13 mouse cellular contexts compared by ENCODE assay signal in genomic region chr4:55415864-55416263, GRCm38 (mm10).
DNase-seq lines count a peak whose midpoint lies in the region; ATAC-seq and TF ChIP-seq lines count a peak whose summit lies in the region.
"Had no signal": no experiment of that assay in that cellular context is flagged by ENCODE, and none has a peak within 500 bp of the region (broad histone marks: within the 10 kb centered on the region; RNA-seq: fewer than 3 reads in every experiment).

No protein-coding gene starts in this region.

- no peak for TF ChIP-seq POLR2A in lung, adult 2 months (IDR thresholded peaks at IDR 0.05; ENCODE audit: borderline replicate concordance, extremely low read depth, low read depth, low read length)

- no peak overlapping the region for H3K4me2 ChIP-seq in forebrain, embryonic 13.5 days
- no peak overlapping the region for H3K4me2 ChIP-seq in forebrain, embryonic 11.5 days (ENCODE audit: low read depth, low read length, severe bottlenecking)

- H3K36me3 ChIP-seq in forebrain, embryonic 13.5 days (ENCODE audit: poor library complexity, severe bottlenecking): no peaks in the 10 kb centered on the region
- H3K36me3 ChIP-seq in forebrain, embryonic 11.5 days (ENCODE audit: control insufficient read depth, insufficient read depth, low read length): no peaks in the 10 kb centered on the region
- no peaks in the 10 kb centered on the region for H3K36me3 ChIP-seq in limb, embryonic 10.5 days

- TF ChIP-seq CTCF in Patski (IDR thresholded peaks at IDR 0.05): no peak
- TF ChIP-seq CTCF in lung, adult 2 months (IDR thresholded peaks at IDR 0.05; ENCODE audit: insufficient read depth, low read length): no peak

- H3K27ac ChIP-seq in forebrain, embryonic 13.5 days: peak overlapping the region; percentile 16; the same call in 1 of the 2 replicates
- no peak overlapping the region for H3K27ac ChIP-seq in forebrain, embryonic 11.5 days (ENCODE audit: low read depth, low read length)
- H3K27ac ChIP-seq in limb, embryonic 10.5 days: no peak overlapping the region

- H3K27me3 ChIP-seq in forebrain, embryonic 13.5 days: no peaks in the 10 kb centered on the region
- no peaks in the 10 kb centered on the region for H3K27me3 ChIP-seq in forebrain, embryonic 11.5 days (ENCODE audit: control insufficient read depth, insufficient read depth, low read length)
- no peaks in the 10 kb centered on the region for H3K27me3 ChIP-seq in Patski
- no peaks in the 10 kb centered on the region for H3K27me3 ChIP-seq in limb, embryonic 10.5 days (ENCODE audit: low read depth, poor library complexity, severe bottlenecking)

- peak; percentile 95 for ATAC-seq in forebrain, embryonic 13.5 days
- no peak for ATAC-seq in forebrain, embryonic 11.5 days (replicated peaks; ENCODE audit: low FRiP score)
- ATAC-seq in Patski: peak; percentile 35

- no peak for DNase-seq in forebrain, embryonic 11.5 days (ENCODE audit: low spot score)
- peak; percentile 17 to 34 for DNase-seq in left cerebral cortex, postnatal 14 days (ENCODE audit: low spot score in 2 of 2)
- DNase-seq in left cerebral cortex, postnatal 4 days: no peak
- DNase-seq in Patski (ENCODE audit: low read depth, low spot score): peak; percentile 49
- DNase-seq in frontal cortex, postnatal 10 days (ENCODE audit: low spot score in 2 of 2): peak; percentile 22 to 33
- DNase-seq in lung, adult 2 months: no peak
- DNase-seq in limb, embryonic 10.5 days (ENCODE audit: low spot score): no peak
- DNase-seq: cerebellum, postnatal 25 days; heart, adult 18-20 months; heart, postnatal 36 days; kidney, adult 9 months; lung, postnatal 10 days had no signal

- WGBS in forebrain, embryonic 13.5 days: 22% methylated on average over 3 of the region's 3 CpGs
- WGBS in forebrain, embryonic 11.5 days: 40% methylated on average over 3 of the region's 3 CpGs
- 61% methylated on average over 3 of the region's 3 CpGs for WGBS in lung, adult 2 months
- 58% methylated on average over 3 of the region's 3 CpGs for WGBS in limb, embryonic 10.5 days

- CTCF ChIA-PET in Patski (lab: Charles Lee): no interaction called here

- intact Hi-C loops in left cerebral cortex, postnatal 14 days (cut with DNase I): no loop called here
- intact Hi-C loops in left cerebral cortex, postnatal 4 days (cut with DNase I): no loop called here

- H3K4me3 ChIP-seq in forebrain, embryonic 13.5 days: no peak overlapping the region
- H3K4me3 ChIP-seq in forebrain, embryonic 11.5 days (ENCODE audit: low read depth, low read length): no peak overlapping the region
- H3K4me3 ChIP-seq in lung, adult 2 months (replicated peaks; ENCODE audit: extremely low read depth, low read depth, low read length): no peak overlapping the region
- H3K4me3 ChIP-seq in limb, embryonic 10.5 days: no peak overlapping the region

- no peaks in the 10 kb centered on the region for H3K9me3 ChIP-seq in forebrain, embryonic 13.5 days (replicated peaks)
- no peaks in the 10 kb centered on the region for H3K9me3 ChIP-seq in forebrain, embryonic 11.5 days (ENCODE audit: control insufficient read depth, low read length)
- no peaks in the 10 kb centered on the region for H3K9me3 ChIP-seq in limb, embryonic 10.5 days (replicated peaks)

- POLR2A ChIA-PET in Patski (lab: Charles Lee): interaction anchor here (0.5 to 0.7 kb wide), 3 partner anchors 62 to 1302 kb away, joined by 3 to 4 read pairs (median 3); no protein-coding TSS in a partner anchor

- H3K9ac ChIP-seq in forebrain, embryonic 13.5 days: no peak overlapping the region
- H3K9ac ChIP-seq in forebrain, embryonic 11.5 days (ENCODE audit: low read length): no peak overlapping the region

- H3K4me1 ChIP-seq in forebrain, embryonic 13.5 days: peaks cover 9% of the 10 kb centered on the region
- no peaks in the 10 kb centered on the region for H3K4me1 ChIP-seq in forebrain, embryonic 11.5 days (replicated peaks; ENCODE audit: control insufficient read depth, insufficient read depth, low read length)
- H3K4me1 ChIP-seq in lung, adult 2 months (ENCODE audit: control insufficient read depth, insufficient read depth, low read length): no peaks in the 10 kb centered on the region
- H3K4me1 ChIP-seq in limb, embryonic 10.5 days: no peaks in the 10 kb centered on the region

- in situ Hi-C loops in Patski (cut with MboI; ENCODE audit: low pct_unique_long_range_greater_than_20kb): no loop called here

Comparison
In these comparisons a context has a peak if more than half of its experiments do, and no peak if none do; other contexts are left out.
1. DNase-seq: peak in left cerebral cortex, postnatal 14 days (2 of 2), Patski (single experiment) and frontal cortex, postnatal 10 days (2 of 2); none in forebrain, embryonic 11.5 days (single experiment), left cerebral cortex, postnatal 4 days (single experiment), lung, adult 2 months (single experiment) and limb, embryonic 10.5 days (single experiment).